Mouse (Mus musculus) heart, adult 2 months (tissue): Measurements from ENCODE around the gene 1700001P01Rik.

Experiments used
- CTCF ChIP-seq: fragments of 200-600 bp; IDR thresholded peaks from 2 replicates; pipeline ENCODE4 v1.8.1; 2022; ENCODE audit warnings: antibody characterized with exemption, mild to moderate bottlenecking, moderate library complexity
- POLR2A ChIP-seq: fragments of 200-500 bp; IDR thresholded peaks from 2 replicates; pipeline ENCODE4 v1.6.1; 2011; ENCODE audit warnings: mild to moderate bottlenecking, low read depth, low read length, control low read depth; ENCODE audit not compliant: insufficient read depth

- TF ChIP-seq POLR2A = no peak
- TF ChIP-seq CTCF = no peak
Measured at GRCm38 (mm10) chr11:97811569-97812362, 36.0 kb upstream of the 1700001P01Rik start.
